Mouse (Mus musculus): ENCODE measurements around the gene Patl1. TPM values are rescaled to one million over a fixed set of nuclear protein-coding genes. Genes with fewer than 3 reads are reported as not detected.

The Patl1 gene
- total and polyA plus RNA-seq, 2 experiments from 2014 or later: 11.9 to 13.4 TPM

DNA sequence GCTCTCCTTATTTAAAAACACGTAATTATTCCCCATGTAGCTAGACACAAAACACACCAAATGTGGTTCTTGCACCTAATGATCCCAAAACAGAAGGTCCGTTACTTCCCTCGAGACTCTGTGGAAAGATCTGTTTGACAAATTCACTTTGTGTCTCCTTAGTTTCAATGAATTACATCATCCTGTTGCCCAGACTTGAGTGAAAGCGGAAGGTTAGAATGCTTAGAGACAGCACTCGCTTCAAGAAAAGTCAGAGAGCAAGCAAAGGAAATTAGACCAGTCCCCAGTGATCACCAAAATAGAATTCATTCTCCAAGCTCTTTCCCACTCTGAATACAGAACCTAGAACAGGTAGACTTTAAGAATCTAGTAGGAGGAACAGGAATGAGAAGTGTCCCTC, 45.2 kb downstream of the Patl1 start:
- Histone ChIP-seq H3K4me3 (ENCODE audit: low read depth, low read length) (no peak overlapping the region), H3K27ac (ENCODE audit: low read depth, low read length) (no peak overlapping the region), H3K4me2 (ENCODE audit: low read depth, low read length, poor library complexity, severe bottlenecking) (no peak overlapping the region), H3K9me3 (ENCODE audit: low read length) (no peaks in the 10 kb centered on the region), H3K4me1 (ENCODE audit: insufficient read depth, low read length) (no peaks in the 10 kb centered on the region), H3K27me3 (ENCODE audit: insufficient read depth, low read length) (no peaks in the 10 kb centered on the region), H3K9ac (replicated peaks; ENCODE audit: low read length, poor library complexity, severe bottlenecking) (no peak overlapping the region), H3K36me3 (ENCODE audit: insufficient read depth, low read length) (no peaks in the 10 kb centered on the region)
- TF ChIP-seq CTCF (IDR thresholded peaks at IDR 0.05): no peak
- 94% methylated on average over 5 of the region's 5 CpGs for WGBS
- DNase-seq (ENCODE audit: low spot score) (no peak), ATAC-seq (ENCODE audit: low FRiP score) (no peak)

GRCm38 (mm10) chr19:11957846-11958245, 45.6 kb downstream of the Patl1 start:
- no peak for TF ChIP-seq CTCF (IDR thresholded peaks at IDR 0.05)
- H3K27me3 ChIP-seq (ENCODE audit: insufficient read depth, low read length): no peaks in the 10 kb centered on the region
- H3K4me1 ChIP-seq (ENCODE audit: insufficient read depth, low read length): no peaks in the 10 kb centered on the region
- DNase-seq (ENCODE audit: low spot score) (no peak), ATAC-seq (ENCODE audit: low FRiP score) (no peak)
- H3K4me2 ChIP-seq (ENCODE audit: low read depth, low read length, poor library complexity, severe bottlenecking): no peak overlapping the region
- no peak overlapping the region for H3K9ac ChIP-seq (replicated peaks; ENCODE audit: low read length, poor library complexity, severe bottlenecking)
- 83% methylated on average over 8 of the region's 8 CpGs for WGBS
- no peaks in the 10 kb centered on the region for H3K36me3 ChIP-seq (ENCODE audit: insufficient read depth, low read length)
- no peaks in the 10 kb centered on the region for H3K9me3 ChIP-seq (ENCODE audit: low read length)
- no peak overlapping the region for H3K27ac ChIP-seq (ENCODE audit: low read depth, low read length)
- H3K4me3 ChIP-seq (ENCODE audit: low read depth, low read length): no peak overlapping the region

GRCm38 (mm10) chr19:11964266-11964665, 52.1 kb downstream of the Patl1 start:
- peak overlapping the region; percentile 37; the same call in 1 of the 2 replicates for H3K4me3 ChIP-seq (ENCODE audit: low read depth, low read length)
- H3K4me1 ChIP-seq (ENCODE audit: insufficient read depth, low read length): peaks cover 6% of the 10 kb centered on the region
- H3K4me2 ChIP-seq (ENCODE audit: low read depth, low read length, poor library complexity, severe bottlenecking): peak overlapping the region; percentile 52
- peaks cover 8% of the 10 kb centered on the region; the same call in 1 of the 2 replicates for H3K36me3 ChIP-seq (ENCODE audit: insufficient read depth, low read length)
- no peak for DNase-seq (ENCODE audit: low spot score)
- H3K9ac ChIP-seq (replicated peaks; ENCODE audit: low read length, poor library complexity, severe bottlenecking): no peak overlapping the region
- H3K27me3 ChIP-seq (ENCODE audit: insufficient read depth, low read length): no peaks in the 10 kb centered on the region
- TF ChIP-seq CTCF (IDR thresholded peaks at IDR 0.05): peak; percentile 49; the same call in 1 of the 2 replicates
- no peak for ATAC-seq (ENCODE audit: low FRiP score)
- no peaks in the 10 kb centered on the region for H3K9me3 ChIP-seq (ENCODE audit: low read length)
- peak overlapping the region; percentile 83; the same call in 1 of the 2 replicates for H3K27ac ChIP-seq (ENCODE audit: low read depth, low read length)
- 97% methylated on average over 1 of the region's 1 CpGs for WGBS

- H3K4me1 ChIP-seq (ENCODE audit: insufficient read depth, low read length): peaks cover 6% of the 10 kb centered on the region
- peak within 1 kb of the TSS; percentile 87 for H3K4me2 ChIP-seq (ENCODE audit: low read depth, low read length, poor library complexity, severe bottlenecking)
- no peaks in the 10 kb centered on the region for H3K9me3 ChIP-seq (ENCODE audit: low read length)
- H3K9ac ChIP-seq (replicated peaks; ENCODE audit: low read length, poor library complexity, severe bottlenecking): peak within 1 kb of the TSS; percentile 95
- H3K27ac ChIP-seq (ENCODE audit: low read depth, low read length): peak within 1 kb of the TSS; percentile 97
- no peaks in the 10 kb centered on the region for H3K27me3 ChIP-seq (ENCODE audit: insufficient read depth, low read length)
- peak within 1 kb of the TSS; percentile 60 for H3K4me3 ChIP-seq (ENCODE audit: low read depth, low read length)
- under 1% methylated on average over 46 of the region's 59 CpGs for WGBS
- peak; percentile 100 for DNase-seq (ENCODE audit: low spot score)
- peak; percentile 97 for ATAC-seq (ENCODE audit: low FRiP score)
- peaks cover 8% of the 10 kb centered on the region; the same call in 1 of the 2 replicates for H3K36me3 ChIP-seq (ENCODE audit: insufficient read depth, low read length)
- TF ChIP-seq CTCF (IDR thresholded peaks at IDR 0.05): 0 out of 2 replicates have a peak, but pooled peaks have one; percentile 1
These were observed 53.1 kb downstream of the Patl1 start, which contains the start of gene Osbp for GRCm38 (mm10) chr19:11965023-11965942. Osbp (plus strand) TSS chr19:11965941.

DNA sequence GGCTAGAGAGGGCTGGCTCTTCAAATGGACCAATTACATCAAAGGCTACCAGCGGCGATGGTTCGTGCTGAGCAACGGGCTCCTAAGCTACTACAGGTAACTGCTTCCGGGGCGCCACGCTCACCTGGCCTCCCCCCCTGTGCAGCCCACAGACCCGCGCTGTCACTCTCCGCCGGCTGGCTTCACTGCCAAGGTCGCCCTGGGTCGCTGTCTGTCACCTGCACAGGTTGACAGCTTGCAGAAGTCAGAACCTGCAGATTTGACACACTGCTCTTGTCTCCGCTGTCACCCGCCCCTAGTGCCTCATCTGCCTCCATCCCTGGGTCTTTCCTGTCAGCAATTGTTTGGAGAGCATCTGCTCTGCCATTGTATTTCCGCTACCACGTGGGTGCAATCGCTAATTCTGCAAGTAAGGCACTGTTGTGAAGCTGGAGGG, 54.0 kb downstream of the Patl1 start:
- Histone ChIP-seq H3K4me2 (ENCODE audit: low read depth, low read length, poor library complexity, severe bottlenecking) (peak overlapping the region; percentile 87), H3K36me3 (ENCODE audit: insufficient read depth, low read length) (peaks cover 14% of the 10 kb centered on the region; the same call in 1 of the 2 replicates), H3K9ac (replicated peaks; ENCODE audit: low read length, poor library complexity, severe bottlenecking) (peak overlapping the region; percentile 95), H3K9me3 (ENCODE audit: low read length) (no peaks in the 10 kb centered on the region), H3K27me3 (ENCODE audit: insufficient read depth, low read length) (no peaks in the 10 kb centered on the region), H3K4me3 (ENCODE audit: low read depth, low read length) (peak overlapping the region; percentile 60), H3K27ac (ENCODE audit: low read depth, low read length) (peak overlapping the region; percentile 97), H3K4me1 (ENCODE audit: insufficient read depth, low read length) (peaks cover 6% of the 10 kb centered on the region)
- DNase-seq (ENCODE audit: low spot score): peak; percentile 67
- WGBS: 0% methylated on average over 17 of the region's 18 CpGs
- TF ChIP-seq CTCF (IDR thresholded peaks at IDR 0.05): no peak
- ATAC-seq (ENCODE audit: low FRiP score): peak; percentile 17; the same call in 1 of the 2 replicates
